Mouse (Mus musculus): Measurements from ENCODE around the gene Atp5g1.

DNA sequence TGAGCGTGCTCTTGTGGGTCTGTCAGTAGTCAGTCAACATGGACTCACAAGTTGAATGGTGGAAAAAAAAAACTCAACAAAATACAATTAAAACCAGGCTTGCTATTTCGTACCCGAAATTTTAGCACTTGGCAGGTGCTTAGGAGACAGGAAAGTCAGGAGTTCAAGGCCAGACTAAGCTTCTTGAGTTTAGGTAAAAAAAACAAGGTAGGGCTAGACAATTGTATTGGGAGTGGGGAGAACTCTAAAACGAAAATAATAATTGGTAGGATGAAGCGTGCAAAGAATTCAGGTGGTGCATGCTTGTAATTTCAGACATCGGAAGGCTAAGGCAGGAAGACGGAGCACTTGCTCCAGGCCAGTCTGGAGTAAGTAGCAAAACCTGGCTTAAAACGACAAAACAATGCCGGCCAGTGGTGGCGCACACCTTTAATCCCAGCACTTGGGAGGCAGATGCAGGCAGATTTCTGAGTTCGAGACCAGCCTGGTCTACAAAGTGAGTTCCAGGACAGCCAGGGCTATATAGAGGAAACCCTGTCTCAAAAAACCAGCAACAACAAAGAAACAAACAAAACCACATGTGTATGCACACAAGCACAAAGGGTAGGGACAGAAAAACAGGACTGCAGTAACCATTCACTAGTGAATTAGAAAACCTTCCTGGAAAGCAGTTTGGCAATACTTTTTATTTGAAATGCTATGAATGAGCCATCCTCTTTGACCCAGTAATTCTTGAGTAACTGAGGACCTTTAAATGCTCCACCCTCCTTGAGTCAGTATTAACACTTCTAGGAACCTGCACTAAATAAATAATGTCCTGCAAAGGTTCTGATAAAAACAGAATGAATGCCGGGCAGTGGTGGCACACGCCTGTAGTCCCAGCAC is 993 bp upstream of the Atp5g1 start:
- TF ChIP-seq GATA1 (IDR thresholded peaks at IDR 0.05; ENCODE audit: low read length) (no peak), TAL1 (IDR thresholded peaks at IDR 0.05; ENCODE audit: low read length) (no peak)

All from erythroblast, embryonic 14.5 days (primary cell).